ENCODE assay signal across 13 mouse cellular contexts in genomic region chr12:73040563-73041255, GRCm38 (mm10). TPM values are rescaled to one million over a fixed set of nuclear protein-coding genes. Genes with fewer than 3 reads are reported as not detected.
DNase-seq lines count a peak whose midpoint lies in the region; ATAC-seq lines count a peak whose summit lies in the region.
"Had no signal": no experiment of that assay in that cellular context is flagged by ENCODE, and none has a peak within 500 bp of the region (broad histone marks: within the 10 kb centered on the region; RNA-seq: fewer than 3 reads in every experiment).

No protein-coding gene starts in this region.

- no peak overlapping the region for H3K4me2 ChIP-seq in midbrain, embryonic 16.5 days (ENCODE audit: low read length)
- peak overlapping the region; percentile 34 for H3K4me2 ChIP-seq in embryonic facial prominence, embryonic 15.5 days (replicated peaks)
- H3K4me2 ChIP-seq: midbrain, embryonic 12.5 days had no signal

- no peak for ATAC-seq in midbrain, embryonic 16.5 days
- no peak for ATAC-seq in embryonic facial prominence, embryonic 15.5 days (ENCODE audit: insufficient number of reproducible peaks, low FRiP score, low TSS enrichment, low read depth)
- ATAC-seq: intestine, embryonic 16.5 days had no signal

- intact Hi-C loops in gastrocnemius, postnatal 36 days (cut with DNase I): no loop called here

- no peaks in the 10 kb centered on the region for H3K9me3 ChIP-seq in midbrain, embryonic 10.5 days (replicated peaks)
- H3K9me3 ChIP-seq in midbrain, embryonic 16.5 days (replicated peaks; ENCODE audit: control insufficient read depth, low read length, poor library complexity, severe bottlenecking): no peaks in the 10 kb centered on the region
- H3K9me3 ChIP-seq in embryonic facial prominence, embryonic 15.5 days (replicated peaks): no peaks in the 10 kb centered on the region
- H3K9me3 ChIP-seq: midbrain, embryonic 12.5 days had no signal

- 1% methylated on average over 27 of the region's 27 CpGs for WGBS in midbrain, embryonic 10.5 days
- WGBS in midbrain, embryonic 16.5 days: 2% methylated on average over 27 of the region's 27 CpGs
- 10% methylated on average over 27 of the region's 27 CpGs for WGBS in embryonic facial prominence, embryonic 15.5 days

- H3K9ac ChIP-seq in midbrain, embryonic 16.5 days (ENCODE audit: low read depth, low read length): no peak overlapping the region
- H3K9ac ChIP-seq in embryonic facial prominence, embryonic 15.5 days: peak overlapping the region; percentile 28; the same call in 1 of the 2 replicates
- H3K9ac ChIP-seq: midbrain, embryonic 12.5 days had no signal

- peaks cover 100% of the 10 kb centered on the region for H3K27me3 ChIP-seq in midbrain, embryonic 10.5 days (ENCODE audit: low read depth, poor library complexity, severe bottlenecking)
- H3K27me3 ChIP-seq in midbrain, embryonic 16.5 days (ENCODE audit: control insufficient read depth, insufficient read depth, low read depth, low read length): peaks cover 68% of the 10 kb centered on the region
- peaks cover 42% of the 10 kb centered on the region for H3K27me3 ChIP-seq in embryonic facial prominence, embryonic 15.5 days

- peak; percentile 43 for DNase-seq in gastrocnemius, postnatal 10 days
- no peak for DNase-seq in gastrocnemius, postnatal 36 days
- DNase-seq in midbrain, embryonic 10.5 days (ENCODE audit: low spot score): peak; percentile 59
- DNase-seq in retina, embryonic 14.5 days (ENCODE audit: low spot score): peak; percentile 43
- no peak for DNase-seq in cerebellum, postnatal 36 days
- DNase-seq in adrenal gland, postnatal 36 days: no peak
- DNase-seq: cerebellum, adult 18-20 months; lung, adult 18-20 months had no signal

- no peaks in the 10 kb centered on the region for H3K36me3 ChIP-seq in midbrain, embryonic 10.5 days
- H3K36me3 ChIP-seq in midbrain, embryonic 16.5 days (ENCODE audit: control insufficient read depth, insufficient read depth, low read length): no peaks in the 10 kb centered on the region
- no peaks in the 10 kb centered on the region for H3K36me3 ChIP-seq in embryonic facial prominence, embryonic 15.5 days
- H3K36me3 ChIP-seq: midbrain, embryonic 12.5 days had no signal

- peak overlapping the region; percentile 16; the same call in 1 of the 2 replicates for H3K4me3 ChIP-seq in midbrain, embryonic 10.5 days
- no peak overlapping the region for H3K4me3 ChIP-seq in midbrain, embryonic 16.5 days (ENCODE audit: low read depth, low read length)
- peak overlapping the region; percentile 37 for H3K4me3 ChIP-seq in embryonic facial prominence, embryonic 15.5 days (replicated peaks)

- H3K4me1 ChIP-seq in midbrain, embryonic 10.5 days: peaks cover 37% of the 10 kb centered on the region
- no peaks in the 10 kb centered on the region for H3K4me1 ChIP-seq in midbrain, embryonic 16.5 days (ENCODE audit: control insufficient read depth, insufficient read depth, low read length)
- H3K4me1 ChIP-seq in embryonic facial prominence, embryonic 15.5 days: peaks cover 33% of the 10 kb centered on the region

- no peak overlapping the region for H3K27ac ChIP-seq in midbrain, embryonic 10.5 days (replicated peaks)
- no peak overlapping the region for H3K27ac ChIP-seq in midbrain, embryonic 16.5 days (ENCODE audit: low read length)
- H3K27ac ChIP-seq in embryonic facial prominence, embryonic 15.5 days (replicated peaks): peak overlapping the region; percentile 78
- H3K27ac ChIP-seq: midbrain, embryonic 12.5 days had no signal

RNA-seq across cellular contexts. Expression of gene Six1, which starts 13.0 kb away (rescaled TPM):
- total RNA-seq in gastrocnemius, postnatal 10 days (2021): 10 to 100 TPM; 38.1 to 44.1 TPM
- 10 to 100 TPM; 52.0 to 59.0 TPM for total RNA-seq in gastrocnemius, postnatal 36 days (2021)
- polyA plus RNA-seq in midbrain, embryonic 10.5 days (2016; fragmentation: Nextera tagmentation; extraction: Ambion mirVana): 8.3 and 8.5 TPM in 2 replicates
- polyA plus RNA-seq in midbrain, embryonic 16.5 days (2015; fragmentation: Nextera tagmentation; extraction: Ambion mirVana): 0.41 and 0.62 TPM in 2 replicates
- polyA plus RNA-seq in embryonic facial prominence, embryonic 15.5 days (2015; fragmentation: Nextera tagmentation; extraction: Ambion mirVana): 40.0 and 48.3 TPM in 2 replicates
- 1 to 10 TPM; 3.2 to 3.3 TPM for total RNA-seq in adrenal gland, postnatal 36 days (2021)
- total RNA-seq: layer of hippocampus, postnatal 25 days had no signal
- polyA plus RNA-seq: intestine, embryonic 16.5 days had no signal

Comparison
In these comparisons a context has a peak if more than half of its experiments do, and no peak if none do; other contexts are left out.
1. DNase-seq: peak in gastrocnemius, postnatal 10 days (single experiment), midbrain, embryonic 10.5 days (single experiment) and retina, embryonic 14.5 days (single experiment); none in gastrocnemius, postnatal 36 days (0 of 2), cerebellum, postnatal 36 days (0 of 2) and adrenal gland, postnatal 36 days (0 of 2).
2. RNA of gene Six1, which starts 13.0 kb away (total RNA-seq): 52.0 to 59.0 TPM in gastrocnemius, postnatal 36 days and 38.1 to 44.1 TPM in gastrocnemius, postnatal 10 days; 3.2 to 3.3 TPM in adrenal gland, postnatal 36 days; every median in the first group is over 4 times any median in the second.